Mouse (Mus musculus) kidney, postnatal 0 days (tissue): ENCODE results near the gene Gm10309. TPM values are rescaled to one million over a fixed set of nuclear protein-coding genes. Genes with fewer than 3 reads are reported as not detected.

ENCODE experiments used
- ATAC-seq: fragments of 200-750 bp; cut with Nextera tagmentation; replicated peaks from 2 replicates; pipeline ENCODE4 v1.8.0; 2017; ENCODE audit warnings: low read depth, moderate number of reproducible peaks, moderate TSS enrichment, moderate library complexity; ENCODE audit not compliant: low FRiP score
- DNase-seq: peaks from one replicate; pipeline ENCODE4 v3.0.0-alpha.2; 2016; ENCODE audit warnings: low spot score
- H3K27ac ChIP-seq: fragments of 300-500 bp; sonication (generic); 2 replicates; pipeline ENCODE4 v1.5.1; 2014; ENCODE audit warnings: mild to moderate bottlenecking
- H3K27me3 ChIP-seq: fragments of 300-500 bp; sonication (generic); 2 replicates; pipeline ENCODE4 v1.6.1; 2014; ENCODE audit warnings: low read length, mixed read lengths; ENCODE audit not compliant: insufficient read depth
- H3K36me3 ChIP-seq: fragments of 300-500 bp; sonication (generic); 2 replicates; pipeline ENCODE4 v1.6.1; 2014; ENCODE audit warnings: low read length, mixed read lengths; ENCODE audit not compliant: insufficient read depth
- H3K4me1 ChIP-seq: fragments of 300-500 bp; sonication (generic); replicated peaks from 2 replicates; pipeline ENCODE4 v1.6.1; 2014; ENCODE audit warnings: antibody characterized with exemption, low read length, mixed read lengths; ENCODE audit not compliant: insufficient read depth
- H3K4me2 ChIP-seq: fragments of 300-500 bp; sonication (generic); 2 replicates; pipeline ENCODE4 v1.6.1; 2014; ENCODE audit warnings: mild to moderate bottlenecking, low read length, moderate library complexity, mixed read lengths
- H3K4me3 ChIP-seq: fragments of 300-500 bp; sonication (generic); replicated peaks from 2 replicates; pipeline ENCODE4 v1.5.1; 2014; ENCODE audit warnings: low read depth, low read length
- H3K9ac ChIP-seq: fragments of 300-500 bp; sonication (generic); 2 replicates; pipeline ENCODE4 v1.6.1; 2014; ENCODE audit warnings: low read depth, low read length
- H3K9me3 ChIP-seq: fragments of 300-500 bp; sonication (generic); replicated peaks from 2 replicates; pipeline ENCODE4 v1.6.1; 2016; ENCODE audit warnings: low read length, inconsistent platforms, mixed read lengths
- CTCF ChIP-seq: IDR thresholded peaks from 2 replicates; pipeline ENCODE4 v1.5.1; 2016; ENCODE audit warnings: antibody characterized with exemption, low read depth, mild to moderate bottlenecking, moderate library complexity
- WGBS: fragments of 180-500 bp; shearing (Covaris S2); extraction: QIAGEN DNeasy Blood & Tissue Kit; methylation state at CpG from one replicate; pipeline ENCODE4 v1.1.7; 2014; 5-methylcytosine and 5-hydroxymethylcytosine counted together
- polyA plus RNA-seq: library from polyadenylated mRNA; unstranded; fragments of >200 nt; fragmentation: Nextera tagmentation; extraction: Ambion mirVana; gene quantifications from 2 replicates; pipeline ENCODE4 v1.2.1, GENCODE M21; 2015

The Gm10309 gene
- polyA plus RNA-seq, 1 experiment from 2014 or later = 0.18 TPM

DNA sequence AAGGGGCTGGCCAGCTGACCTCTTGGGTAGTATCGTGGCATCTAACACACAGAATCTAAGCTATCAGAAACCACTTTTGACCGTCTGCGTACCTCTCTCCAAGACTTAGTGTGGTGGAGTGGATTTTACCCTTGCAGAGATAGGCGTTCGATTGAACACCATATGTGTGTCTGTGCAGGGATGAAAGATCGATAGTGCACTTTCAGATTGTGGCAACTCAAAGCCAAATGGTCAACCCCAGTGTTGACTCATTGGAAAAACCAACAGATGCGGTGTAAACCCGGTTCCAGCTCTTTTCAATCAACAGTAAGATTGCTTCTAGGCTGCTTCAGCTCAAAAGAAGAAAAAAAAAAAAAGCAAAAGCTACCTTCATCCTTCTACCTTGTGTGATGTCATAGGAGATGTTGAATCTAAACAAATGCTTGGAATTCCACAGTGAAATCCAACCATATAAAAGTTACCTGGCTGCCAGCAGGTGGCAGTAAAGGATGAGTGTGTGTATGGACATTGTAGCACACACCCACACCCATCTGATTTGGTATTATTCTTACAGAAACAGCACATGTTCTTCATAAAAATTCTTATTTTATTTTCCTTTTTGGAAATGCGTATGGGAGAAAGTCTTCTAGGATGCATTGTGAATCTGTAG is 8.8 kb downstream of the Gm10309 start:
- no peaks in the 10 kb centered on the region for H3K27me3 ChIP-seq
- H3K9me3 ChIP-seq = no peaks in the 10 kb centered on the region
- no peak overlapping the region for H3K9ac ChIP-seq
- peak; percentile 89 for TF ChIP-seq CTCF
- DNase-seq (peak; percentile 88), ATAC-seq (peak; percentile 55; the same call in 1 of the 2 replicates)
- WGBS = 83% methylated on average over 9 of the region's 9 CpGs
- H3K27ac ChIP-seq = no peak overlapping the region
- peaks cover 3% of the 10 kb centered on the region; the same call in 1 of the 2 replicates for H3K36me3 ChIP-seq
- H3K4me1 ChIP-seq = peaks cover 5% of the 10 kb centered on the region; the same call in 1 of the 2 replicates
- H3K4me3 ChIP-seq = no peak overlapping the region
- H3K4me2 ChIP-seq = no peak overlapping the region

DNA sequence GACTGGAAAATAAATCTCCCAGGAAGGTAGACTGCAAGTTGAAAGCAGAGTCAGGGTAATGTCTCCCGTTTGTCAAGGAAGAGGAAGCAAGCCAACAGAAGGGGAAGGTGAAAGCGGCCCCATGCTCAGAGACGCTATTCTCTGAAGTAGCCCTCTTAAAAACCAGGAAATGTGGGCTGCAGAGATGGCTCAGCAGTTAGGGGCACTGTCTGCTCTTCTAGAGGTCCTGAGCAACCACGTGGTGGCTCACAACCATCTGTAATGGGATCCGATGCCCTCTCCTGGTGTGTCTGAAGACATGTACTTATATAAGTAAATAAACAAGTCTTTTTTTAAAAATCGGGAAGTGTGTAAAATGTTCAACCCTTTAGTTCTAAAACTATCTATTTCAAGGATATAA is 10.1 kb downstream of the Gm10309 start:
- no peak overlapping the region for H3K27ac ChIP-seq
- no peak overlapping the region for H3K4me3 ChIP-seq
- no peaks in the 10 kb centered on the region for H3K27me3 ChIP-seq
- no peak for ATAC-seq
- H3K4me2 ChIP-seq = no peak overlapping the region
- 53% methylated on average over 6 of the region's 6 CpGs for WGBS
- H3K36me3 ChIP-seq = peaks cover 3% of the 10 kb centered on the region; the same call in 1 of the 2 replicates
- no peak overlapping the region for H3K9ac ChIP-seq
- H3K9me3 ChIP-seq = no peaks in the 10 kb centered on the region
- TF ChIP-seq CTCF = peak; percentile 18; the same call in 1 of the 2 replicates
- peaks cover 2% of the 10 kb centered on the region; the same call in 1 of the 2 replicates for H3K4me1 ChIP-seq
- no peak for DNase-seq

DNA sequence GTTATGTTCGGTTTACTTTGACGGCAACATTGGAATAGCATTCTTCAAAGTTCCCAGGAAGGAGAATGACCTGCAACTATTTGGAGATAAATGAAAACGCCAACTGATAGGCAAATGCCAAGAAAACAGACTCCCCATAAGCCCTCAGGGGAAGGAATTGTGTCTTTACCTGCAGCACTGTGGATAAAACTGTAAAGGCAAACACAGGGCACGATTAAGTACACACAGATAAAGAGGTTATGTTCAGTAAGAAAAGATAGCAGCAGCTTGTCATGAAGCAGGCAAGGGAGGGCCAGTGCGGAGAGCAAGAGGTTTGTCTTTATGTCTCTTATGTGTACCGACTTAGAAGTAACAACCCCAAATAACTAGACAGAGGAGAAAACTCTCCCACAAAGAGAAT is 10.5 kb downstream of the Gm10309 start:
- Histone ChIP-seq H3K9ac (no peak overlapping the region), H3K27ac (no peak overlapping the region), H3K9me3 (no peaks in the 10 kb centered on the region), H3K36me3 (peaks cover 3% of the 10 kb centered on the region; the same call in 1 of the 2 replicates), H3K27me3 (no peaks in the 10 kb centered on the region), H3K4me2 (no peak overlapping the region), H3K4me3 (no peak overlapping the region), H3K4me1 (no peaks in the 10 kb centered on the region)
- ATAC-seq = no peak
- 68% methylated on average over 6 of the region's 6 CpGs for WGBS
- no peak for TF ChIP-seq CTCF
- no peak for DNase-seq

GRCm38 (mm10) chr17:86493891-86494420 is 11.1 kb downstream of the Gm10309 start:
- H3K4me1 ChIP-seq = no peaks in the 10 kb centered on the region
- ATAC-seq (no peak), DNase-seq (no peak)
- no peak overlapping the region for H3K9ac ChIP-seq
- no peaks in the 10 kb centered on the region for H3K9me3 ChIP-seq
- H3K4me2 ChIP-seq = no peak overlapping the region
- no peak for TF ChIP-seq CTCF
- H3K4me3 ChIP-seq = no peak overlapping the region
- peaks cover 3% of the 10 kb centered on the region; the same call in 1 of the 2 replicates for H3K36me3 ChIP-seq
- no peak overlapping the region for H3K27ac ChIP-seq
- no peaks in the 10 kb centered on the region for H3K27me3 ChIP-seq
- WGBS = 76% methylated on average over 8 of the region's 8 CpGs

- Histone ChIP-seq H3K27ac (no peak overlapping the region), H3K4me1 (no peaks in the 10 kb centered on the region), H3K4me2 (no peak overlapping the region), H3K9me3 (no peaks in the 10 kb centered on the region), H3K9ac (no peak overlapping the region), H3K27me3 (no peaks in the 10 kb centered on the region), H3K36me3 (peaks cover 3% of the 10 kb centered on the region; the same call in 1 of the 2 replicates), H3K4me3 (no peak overlapping the region)
- DNase-seq (no peak), ATAC-seq (no peak)
- no peak for TF ChIP-seq CTCF
- 73% methylated on average over 7 of the region's 7 CpGs for WGBS
Observed at GRCm38 (mm10) chr17:86492376-86492775, 12.7 kb downstream of the Gm10309 start.

DNA sequence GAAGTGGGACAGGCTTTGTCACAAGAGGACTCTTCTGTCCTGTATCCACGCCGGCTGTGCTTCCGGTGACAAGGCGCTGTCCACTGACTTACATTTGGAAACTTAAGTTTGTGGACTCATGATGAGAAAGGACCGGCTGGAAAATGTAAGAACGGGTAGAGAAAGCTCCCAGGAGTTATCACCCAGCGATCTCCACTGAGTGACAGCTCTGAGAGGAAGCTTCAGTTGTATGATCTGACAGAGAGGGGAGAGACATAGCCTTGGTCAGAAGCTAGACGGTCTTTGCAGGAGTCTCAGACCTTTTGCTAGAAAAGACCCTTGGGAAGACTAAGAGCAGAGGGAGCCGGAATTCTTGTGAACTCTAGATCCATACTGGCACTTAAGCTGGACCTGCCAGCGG is 15.2 kb downstream of the Gm10309 start:
- no peak for DNase-seq

More for the DNA sequence above, 15.2 kb downstream of the Gm10309 start:
- Histone ChIP-seq H3K27ac (no peak overlapping the region), H3K27me3 (no peaks in the 10 kb centered on the region), H3K9ac (no peak overlapping the region), H3K4me3 (no peak overlapping the region), H3K4me1 (no peaks in the 10 kb centered on the region), H3K9me3 (no peaks in the 10 kb centered on the region), H3K36me3 (no peaks in the 10 kb centered on the region; the same call in 1 of the 2 replicates), H3K4me2 (no peak overlapping the region)
- ATAC-seq = no peak
- 88% methylated on average over 10 of the region's 10 CpGs for WGBS
- no peak for TF ChIP-seq CTCF
